Mouse (Mus musculus): ENCODE results near the gene Tenm4. TPM values are rescaled to one million over a fixed set of nuclear protein-coding genes. Genes with fewer than 3 reads are reported as not detected.
"Not testable (repeated sequence)": the region's sequence is repeated elsewhere in the genome, so short reads cannot be mapped to it uniquely, and the experiment has no call there.

Gene Tenm4
- total RNA-seq, 2 experiments from 2014 or later, result 96.7 to 119 TPM

- no peak for DNase-seq (ENCODE audit: extremely low spot score in 1 of 2, low spot score in 1 of 2)
These were observed 737.1 kb downstream of the Tenm4 start for GRCm38 (mm10) chr7:96907971-96908680.

DNA sequence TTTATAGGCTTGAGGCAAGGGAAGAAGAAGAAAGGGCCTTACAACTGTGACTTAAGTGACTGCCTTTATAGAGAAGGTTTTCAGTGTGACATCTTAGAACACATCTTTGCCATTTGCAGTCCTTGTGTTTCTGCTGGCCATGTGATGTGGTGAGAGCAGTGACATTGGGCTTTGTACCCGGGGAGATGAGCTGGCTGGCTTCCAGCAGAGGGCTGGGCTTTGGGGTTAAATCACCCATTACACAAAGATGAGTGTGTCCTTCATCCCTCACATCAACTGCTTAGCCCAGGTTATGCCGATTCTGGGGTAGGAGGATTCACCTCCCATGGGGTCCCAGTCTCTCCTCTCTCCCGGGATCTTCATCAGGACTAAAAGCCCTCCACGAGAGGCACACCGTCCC lies 738.8 kb downstream of the Tenm4 start:
- no peak for DNase-seq (ENCODE audit: extremely low spot score in 1 of 2, low spot score in 1 of 2)

DNA sequence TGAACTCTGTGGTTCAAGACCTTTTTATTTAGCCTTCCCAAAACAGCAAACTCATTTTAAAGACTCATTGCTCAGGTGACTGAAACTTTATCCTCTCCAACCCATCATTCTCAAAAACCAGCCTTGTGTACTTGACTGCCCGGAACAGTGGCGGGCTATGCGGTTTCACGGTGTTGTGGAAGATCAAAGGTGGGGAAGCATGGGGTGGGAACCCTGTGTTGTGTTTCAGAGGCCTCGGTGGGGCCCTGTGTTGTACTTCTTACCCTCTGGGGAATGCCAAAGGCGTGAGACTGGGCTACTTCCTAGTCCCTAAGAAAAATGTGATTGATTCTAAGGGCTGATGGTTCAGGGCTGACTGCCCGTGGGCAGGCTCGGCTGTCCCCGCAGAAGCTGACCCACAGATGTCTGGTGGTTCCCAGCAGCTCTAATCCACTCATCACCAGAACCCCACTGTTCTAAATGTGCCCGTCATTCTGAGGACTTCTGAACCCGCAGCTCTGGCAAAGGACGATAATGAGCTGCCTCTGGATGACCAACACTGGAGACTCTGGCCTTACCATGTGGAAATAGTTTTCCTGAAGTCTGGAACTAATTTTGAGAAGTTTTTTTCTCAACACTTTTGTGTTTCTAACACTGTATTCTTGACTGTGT lies 739.4 kb downstream of the Tenm4 start:
- DNase-seq (ENCODE audit: extremely low spot score in 1 of 2, low spot score in 1 of 2), result no peak

DNA sequence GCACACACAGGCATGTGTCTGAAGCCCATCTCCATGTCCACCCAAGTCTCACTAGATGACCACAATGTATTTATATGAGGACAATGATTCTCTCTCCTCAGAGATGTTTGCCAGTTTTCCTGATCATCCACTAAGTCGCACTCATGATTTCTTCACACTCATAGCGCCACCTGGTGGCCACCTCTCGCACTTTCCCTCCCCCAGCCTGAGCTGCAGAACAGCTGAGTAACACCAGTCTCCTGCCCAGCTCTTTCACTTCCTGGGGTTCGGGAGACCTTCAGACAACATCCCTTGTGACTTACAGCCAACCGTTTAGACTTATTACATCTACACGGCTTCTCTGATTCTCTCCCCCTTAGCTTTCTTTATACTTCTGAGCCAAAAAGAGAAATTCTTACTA lies 743.0 kb downstream of the Tenm4 start:
- peak; percentile 77 to 93 for DNase-seq (ENCODE audit: extremely low spot score in 1 of 2, low spot score in 1 of 2)

- peak in 1 of 2 experiments; percentile 42 for DNase-seq (ENCODE audit: extremely low spot score in 1 of 2, low spot score in 1 of 2)
These were observed 744.5 kb downstream of the Tenm4 start for GRCm38 (mm10) chr7:96915452-96916105.

DNA sequence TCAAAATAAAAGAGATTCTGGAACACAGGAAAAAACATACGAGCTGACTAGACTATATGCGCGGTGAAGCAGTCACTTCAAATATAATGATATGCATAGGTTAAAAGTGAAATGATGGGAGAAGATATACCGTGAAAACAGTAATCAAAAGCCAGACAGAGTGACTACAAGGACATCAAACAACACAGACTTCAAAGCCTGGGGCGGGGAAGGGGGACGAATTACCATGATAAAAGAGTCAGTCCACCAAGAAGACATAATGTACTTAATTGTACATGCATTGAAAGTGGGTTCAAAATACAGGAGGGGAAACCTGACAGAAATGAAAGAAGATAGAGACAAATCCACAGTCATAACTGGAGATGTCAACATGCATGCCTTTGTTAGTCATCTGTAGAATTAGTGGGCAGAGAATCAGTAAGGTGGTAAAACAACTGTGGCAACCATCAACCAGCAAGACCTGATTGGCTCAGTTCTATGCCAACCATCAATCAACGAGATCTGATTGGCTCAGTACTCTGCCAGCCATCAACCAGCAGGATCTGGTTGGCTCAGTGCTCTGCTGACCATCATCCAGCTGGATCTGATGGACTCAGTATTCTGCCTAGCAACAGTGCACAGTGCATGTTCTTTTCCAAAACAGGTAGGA lies 749.5 kb downstream of the Tenm4 start:
- no peak for DNase-seq (ENCODE audit: extremely low spot score in 1 of 2, low spot score in 1 of 2)

DNA sequence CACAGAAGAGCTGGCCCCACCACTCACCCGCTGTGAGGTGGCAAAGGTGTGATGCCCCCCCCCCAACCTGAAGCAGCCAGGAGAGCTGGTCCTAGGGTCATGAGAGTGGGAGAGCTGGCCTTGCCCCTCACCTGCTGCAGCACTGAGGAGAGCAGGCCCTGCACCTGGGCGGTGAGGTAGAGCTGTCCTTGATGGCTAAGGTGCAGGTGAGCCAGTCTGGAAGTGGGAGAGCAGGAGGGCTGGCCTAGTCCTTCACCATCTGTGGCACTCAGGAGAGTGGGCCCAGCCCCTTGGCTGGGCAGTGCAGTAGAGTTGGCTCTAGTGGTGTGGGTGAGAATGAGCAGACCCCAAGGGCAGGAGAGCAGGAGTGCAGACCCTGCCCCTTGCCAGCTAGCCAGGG lies 751.9 kb downstream of the Tenm4 start:
- DNase-seq (ENCODE audit: extremely low spot score in 1 of 2, low spot score in 1 of 2), result no peak

DNA sequence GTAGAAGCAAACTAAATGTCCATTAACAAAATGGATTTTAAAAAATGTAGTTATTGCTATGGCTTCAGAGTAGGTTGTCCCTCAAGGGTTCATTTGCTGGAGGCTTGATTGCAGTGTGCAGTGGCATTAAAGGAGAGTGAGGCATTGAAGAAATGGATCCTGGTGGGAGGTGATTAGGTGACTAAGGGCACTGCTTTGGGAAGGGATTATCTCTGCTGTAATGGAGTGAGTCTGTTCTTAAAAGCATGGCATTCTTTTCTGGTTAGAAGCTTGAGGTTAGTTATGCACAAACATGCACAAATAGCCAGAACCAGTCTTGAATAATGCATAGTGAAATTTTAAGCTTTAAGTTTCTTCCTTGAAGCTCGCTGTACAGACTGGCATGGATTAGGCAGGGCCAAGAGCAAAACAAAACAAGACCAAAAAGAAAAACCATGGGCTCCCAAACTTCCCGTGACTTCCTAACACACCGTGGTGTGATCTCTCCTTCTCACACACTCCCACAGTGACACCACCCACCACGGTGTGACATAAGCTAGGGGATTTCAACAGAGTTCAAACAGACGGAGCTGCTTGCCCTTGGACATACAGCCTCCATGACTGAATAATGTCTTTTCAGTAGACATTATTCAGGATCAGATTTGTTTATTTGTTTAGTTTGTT lies 772.8 kb downstream of the Tenm4 start:
- DNase-seq (ENCODE audit: extremely low spot score in 1 of 2, low spot score in 1 of 2), result no peak

DNA sequence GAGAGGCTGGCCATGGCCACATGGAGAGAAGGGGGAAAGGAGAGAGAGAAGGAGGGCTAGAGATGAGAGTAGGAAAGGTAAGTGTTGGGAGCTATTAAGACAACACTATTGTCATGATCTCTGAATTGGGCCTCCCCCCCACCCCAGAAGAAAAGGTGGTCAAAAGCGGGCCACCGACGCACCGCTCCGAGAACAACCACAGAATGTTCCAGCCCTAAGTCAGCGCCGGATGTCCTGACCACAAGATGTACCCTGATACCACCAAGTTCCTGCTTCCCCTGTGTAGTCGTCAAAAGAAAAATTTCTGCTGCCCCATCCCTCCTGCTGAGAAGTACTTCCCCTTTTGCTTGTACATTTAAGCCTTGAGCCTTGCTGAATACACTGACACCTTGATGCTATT lies 775.5 kb downstream of the Tenm4 start:
- DNase-seq (ENCODE audit: extremely low spot score in 1 of 2, low spot score in 1 of 2), result not testable (repeated sequence)

DNA sequence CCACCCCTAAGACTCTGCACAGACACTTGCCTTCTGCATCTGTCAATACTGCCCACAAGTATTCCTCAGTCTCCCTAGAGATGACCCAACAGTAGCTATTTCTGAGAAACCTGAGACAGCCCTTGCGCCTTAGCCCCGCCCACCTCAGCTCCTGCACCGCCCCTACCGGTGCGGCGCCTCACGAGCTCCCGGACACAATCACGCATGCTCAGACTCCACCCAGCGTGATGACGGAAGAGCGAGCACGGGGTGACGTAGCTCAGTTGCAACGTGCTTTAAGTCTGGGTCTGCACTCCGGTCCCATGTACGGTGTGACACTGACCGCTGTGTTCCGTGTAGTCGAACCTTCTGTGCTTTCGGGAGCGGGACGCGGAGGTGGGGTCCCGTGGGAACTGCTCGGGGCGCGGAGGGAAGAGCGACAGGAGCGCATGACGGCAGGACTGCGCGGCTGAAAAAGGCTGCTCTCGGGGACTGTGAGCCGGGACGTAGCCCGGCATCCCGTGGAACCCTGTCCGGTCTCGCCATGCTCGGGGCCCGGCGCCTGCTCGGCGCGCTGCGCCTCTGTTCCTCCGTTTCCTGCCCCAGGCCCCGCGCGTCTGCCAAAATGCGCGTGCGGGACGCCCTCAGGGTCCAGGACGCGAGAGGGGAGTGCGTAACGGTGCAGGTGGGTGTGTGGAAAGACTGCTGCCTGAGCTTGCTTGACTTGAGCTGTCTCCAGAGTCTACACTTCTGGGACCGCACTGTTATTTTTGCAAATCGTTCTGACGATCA lies 780.4 kb downstream of the Tenm4 start, which contains the start of gene Nars2:
TSS of gene Nars2 (plus strand) at position 225 of the 771 bp plus-strand sequence.
- DNase-seq (ENCODE audit: extremely low spot score in 1 of 2, low spot score in 1 of 2), result peak; percentile 72 to 76

DNA sequence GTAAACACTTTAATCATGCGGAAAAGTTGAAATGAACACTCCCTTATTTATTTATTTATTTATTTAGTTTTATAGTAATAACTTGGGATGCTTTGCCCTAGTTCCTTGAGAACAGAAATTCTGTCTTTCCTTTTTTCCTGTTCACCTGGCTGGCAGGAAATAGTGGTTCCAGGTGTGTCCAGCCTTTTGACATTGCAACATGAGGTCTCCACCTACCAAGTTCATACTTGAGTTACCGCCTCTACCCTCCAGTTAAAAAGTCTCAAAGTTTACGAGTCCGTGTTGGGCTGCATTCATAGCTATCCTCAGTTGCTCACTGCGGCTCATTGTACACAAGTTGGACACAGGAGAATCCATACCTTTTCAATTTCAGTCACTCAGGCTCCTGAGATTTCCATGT lies 781.0 kb downstream of the Tenm4 start:
- DNase-seq (ENCODE audit: extremely low spot score in 1 of 2, low spot score in 1 of 2), result no peak

DNA sequence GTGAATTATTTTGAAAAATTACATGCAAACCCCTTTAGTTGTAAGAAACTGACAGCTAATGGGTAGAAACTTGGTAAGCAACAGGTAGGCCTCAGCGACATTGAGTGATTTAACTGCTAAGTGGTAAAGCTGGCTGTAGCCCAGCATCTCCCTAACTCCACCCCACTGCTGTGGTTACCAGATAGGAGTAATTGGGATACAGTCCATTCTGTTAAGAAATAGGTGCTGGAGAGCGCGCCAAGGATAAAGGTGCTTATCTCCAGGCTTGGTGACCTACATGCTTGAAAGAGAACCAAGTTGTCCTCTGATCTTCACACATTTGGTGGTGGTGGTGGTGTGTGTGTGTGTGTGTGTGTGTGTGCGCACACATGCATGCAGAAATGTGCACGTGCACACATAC lies 788.1 kb downstream of the Tenm4 start:
- DNase-seq (ENCODE audit: extremely low spot score in 1 of 2, low spot score in 1 of 2), result no peak

Small RNA genes within 50 kb of the gene (microRNA-seq; reads per million reads assigned to microRNA genes)
- gene Mir6394 (0 reads per million in 2 experiments), gene Mir708 (1,078 to 1,308 reads per million in 2 experiments)
